Mouse (Mus musculus) megakaryocyte progenitor cell, adult 5-6 weeks (primary cell): ENCODE measurements around the gene Gm20388. TPM values are rescaled to one million over a fixed set of nuclear protein-coding genes. Genes with fewer than 3 reads are reported as not detected.
"Not testable (repeated sequence)": the region's sequence is repeated elsewhere in the genome, so short reads cannot be mapped to it uniquely, and the experiment has no call there.

ENCODE experiments used
- ATAC-seq: replicated peaks from 2 replicates; pipeline ENCODE4 v1.8.0; 2016; ENCODE audit warnings: mild to moderate bottlenecking, moderate TSS enrichment, inconsistent platforms; ENCODE audit not compliant: poor library complexity
- total RNA-seq, 2 experiments: library from RNA; stranded (forward) in 1 of 2; stranded (reverse) in 1 of 2; fragments of 157-497, 149-512 nt in 1 of 2; fragments of 200-1000 nt in 1 of 2; gene quantifications; 2 replicates each; pipeline versions ENCODE4 v1.2.3 to v1.2.4; 2015 to 2017

The Gm20388 gene
- total RNA-seq, 2 experiments from 2014 or later: 18.6 TPM; not detected in 1

- no peak for ATAC-seq
Observed at GRCm38 (mm10) chr8:123431616-123432365, 3521.2 kb downstream of the Gm20388 start.

GRCm38 (mm10) chr8:123432381-123432780 lies 3521.7 kb downstream of the Gm20388 start:
- no peak for ATAC-seq

DNA sequence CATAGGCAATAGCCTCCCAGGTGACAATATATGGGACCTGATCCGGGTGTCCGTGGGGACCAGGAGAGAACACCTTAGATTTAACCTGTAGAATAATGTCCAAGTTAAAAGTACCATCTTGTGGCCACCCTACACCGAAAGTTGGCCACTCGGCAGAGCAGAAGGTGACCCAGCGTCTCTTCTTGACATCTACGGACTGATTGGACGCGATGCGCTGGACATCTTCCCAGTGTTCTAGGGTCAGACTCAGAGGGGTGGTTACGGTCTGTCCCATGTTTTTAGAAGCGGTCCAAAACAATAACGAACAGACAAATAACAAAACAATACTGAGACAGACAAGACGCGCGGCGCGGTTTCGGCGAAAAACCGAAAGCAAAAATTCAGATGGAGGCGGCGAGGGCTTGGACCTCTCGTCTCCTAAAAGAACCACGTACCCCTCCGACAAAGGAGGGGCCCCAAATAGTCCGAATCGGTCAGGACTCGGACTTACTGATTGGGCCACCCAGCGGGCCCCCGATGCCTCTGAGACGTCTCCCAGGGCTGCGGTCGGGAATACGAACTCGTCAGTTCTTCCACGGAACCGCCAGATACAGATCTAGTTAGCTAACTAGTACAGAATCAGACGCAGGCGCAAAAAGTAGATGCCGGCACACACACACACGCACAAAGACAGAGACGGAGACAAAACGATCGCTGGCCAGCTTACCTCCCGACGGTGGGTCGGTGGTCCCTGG lies 3522.8 kb downstream of the Gm20388 start:
- ATAC-seq: not testable (repeated sequence)

- ATAC-seq: no peak
Observed at GRCm38 (mm10) chr8:123441788-123442187, 3531.1 kb downstream of the Gm20388 start.

GRCm38 (mm10) chr8:123442351-123442750 lies 3531.7 kb downstream of the Gm20388 start:
- ATAC-seq: no peak

- peak; percentile 91 for ATAC-seq
Observed at GRCm38 (mm10) chr8:123442871-123443575, 3532.4 kb downstream of the Gm20388 start.

DNA sequence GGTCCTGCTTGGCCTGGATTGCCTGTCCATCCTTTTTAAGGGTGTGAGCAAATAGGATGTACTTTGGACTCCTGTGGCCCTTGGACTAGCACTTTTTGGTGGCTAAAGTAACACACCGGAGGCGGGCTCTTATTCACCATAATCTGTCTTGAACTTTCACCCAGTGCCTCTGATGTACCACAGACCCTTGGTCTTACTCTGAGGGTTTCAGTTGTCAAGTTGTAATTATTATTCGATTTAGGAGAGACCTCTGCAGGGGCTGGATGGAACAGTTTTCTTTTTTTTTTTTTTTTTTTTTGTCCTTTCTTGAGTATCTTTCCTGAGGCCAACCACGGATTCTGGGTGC lies 3532.9 kb downstream of the Gm20388 start:
- peak; percentile 4 for ATAC-seq

- ATAC-seq: peak; percentile 50
Observed at GRCm38 (mm10) chr8:123444131-123444530, 3533.5 kb downstream of the Gm20388 start.

GRCm38 (mm10) chr8:123445981-123446380 lies 3535.3 kb downstream of the Gm20388 start:
- ATAC-seq: no peak

- no peak for ATAC-seq
Observed at GRCm38 (mm10) chr8:123446799-123447198, 3536.2 kb downstream of the Gm20388 start.

GRCm38 (mm10) chr8:123450783-123451182 lies 3540.1 kb downstream of the Gm20388 start:
- peak; percentile 64 for ATAC-seq

DNA sequence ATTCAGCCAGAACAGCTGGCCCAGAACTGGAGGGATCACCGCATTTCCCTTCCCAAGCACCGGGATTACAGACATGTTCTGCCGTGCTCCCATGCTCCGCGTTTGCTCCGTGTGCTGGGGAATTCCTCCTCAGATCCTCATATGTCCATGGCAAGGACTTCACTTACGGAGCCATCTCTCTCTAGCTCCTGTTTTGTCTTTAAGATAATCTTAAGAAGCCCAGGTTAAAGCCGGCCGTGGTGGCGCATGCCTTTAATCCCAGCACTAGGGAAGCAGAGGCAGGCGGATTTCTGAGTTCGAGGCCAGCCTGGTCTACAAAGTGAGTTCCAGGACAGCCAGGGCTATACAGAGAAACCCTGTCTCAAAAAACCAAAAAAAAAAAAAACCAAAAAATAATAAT lies 3541.1 kb downstream of the Gm20388 start:
- ATAC-seq: not testable (repeated sequence)

DNA sequence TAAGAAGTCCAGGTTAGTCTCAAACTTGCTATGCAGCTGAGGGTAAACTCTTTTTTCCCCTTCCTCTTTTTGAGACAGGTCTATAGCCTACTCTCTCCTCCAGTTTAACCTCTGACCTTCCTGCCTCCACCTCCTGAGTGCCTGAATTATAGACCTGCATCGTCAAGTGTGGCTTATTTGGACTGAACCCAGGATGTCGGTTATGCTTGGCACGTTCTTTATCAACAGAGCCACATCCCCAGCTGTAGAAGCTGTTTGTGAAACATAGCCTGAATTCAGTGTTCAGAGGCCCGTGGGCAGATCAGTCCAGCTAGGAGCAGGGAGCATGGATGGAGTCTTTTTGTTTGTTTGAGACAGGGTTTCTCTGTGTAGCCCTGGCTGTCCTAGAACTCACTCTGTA lies 3541.5 kb downstream of the Gm20388 start:
- peak; percentile 63 for ATAC-seq

DNA sequence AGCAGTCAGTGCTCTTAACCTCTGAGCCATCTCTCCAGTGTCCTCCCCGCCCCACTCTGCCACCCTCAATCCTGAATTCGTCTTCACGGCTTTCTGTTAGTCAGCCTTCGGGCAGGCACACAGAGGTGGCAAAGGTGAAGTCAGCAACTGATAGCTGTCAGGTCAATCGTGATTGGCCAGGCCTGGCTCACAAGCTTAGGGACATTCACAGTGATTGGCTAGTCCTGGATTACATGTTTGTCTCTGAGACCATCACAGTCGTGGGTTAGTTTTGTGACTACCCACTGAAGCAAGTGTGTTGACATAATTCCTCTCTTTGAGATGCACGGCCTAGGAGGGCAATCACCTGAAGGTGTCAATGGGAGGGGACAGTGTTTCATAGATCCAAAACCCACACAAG lies 3542.7 kb downstream of the Gm20388 start:
- peak; percentile 17; the same call in 1 of the 2 replicates for ATAC-seq

GRCm38 (mm10) chr8:123453951-123454350 lies 3543.3 kb downstream of the Gm20388 start:
- no peak for ATAC-seq

DNA sequence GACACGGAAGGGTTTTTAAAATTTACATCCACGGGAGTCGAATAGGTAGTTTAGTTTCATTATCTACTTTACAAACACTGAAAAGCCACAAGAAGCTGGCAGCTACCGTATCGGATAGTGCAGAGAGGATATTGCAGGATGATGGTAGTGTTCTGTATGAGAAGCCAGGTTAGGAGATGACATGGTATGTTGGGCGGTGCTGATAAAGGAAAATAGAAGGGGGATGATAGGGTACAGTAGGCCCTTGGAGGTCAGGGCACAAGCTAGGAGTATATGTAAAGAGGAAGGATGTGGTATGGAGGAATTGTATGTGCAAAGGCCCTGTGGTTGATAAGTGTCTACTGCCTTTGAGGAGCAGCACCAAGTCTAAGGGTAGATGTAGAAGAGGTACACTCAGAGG lies 3543.9 kb downstream of the Gm20388 start:
- ATAC-seq: peak; percentile 63

- no peak for ATAC-seq
Observed at GRCm38 (mm10) chr8:123463651-123464050, 3553.0 kb downstream of the Gm20388 start.

GRCm38 (mm10) chr8:123467476-123467875 lies 3556.8 kb downstream of the Gm20388 start:
- ATAC-seq: 0 out of 2 replicates have a peak, but pooled peaks have one; percentile 14

- not testable (repeated sequence) for ATAC-seq
Observed at GRCm38 (mm10) chr8:123472991-123473390, 3562.3 kb downstream of the Gm20388 start.

GRCm38 (mm10) chr8:123474549-123474948 lies 3563.9 kb downstream of the Gm20388 start:
- not testable (repeated sequence) for ATAC-seq

GRCm38 (mm10) chr8:123476911-123477736 lies 3566.5 kb downstream of the Gm20388 start:
- peak; percentile 20 for ATAC-seq
